Mouse (Mus musculus) heart, postnatal 36 days (tissue): Measurements from ENCODE around the gene Gpr37l1. TPM values are rescaled to one million over a fixed set of nuclear protein-coding genes. Genes with fewer than 3 reads are reported as not detected.
"Not testable (repeated sequence)": the region's sequence is repeated elsewhere in the genome, so short reads cannot be mapped to it uniquely, and the experiment has no call there.

Source experiments
- DNase-seq, 2 experiments: peaks; one replicate each; pipeline ENCODE4 v3.0.0; 2021 to 2022
- intact Hi-C: fragments of 180-260 bp; cut with DNase I; formaldehyde crosslinking; loops from one replicate; pipeline ENCODE4 v1.15.1; 2025
- total RNA-seq, 2 experiments: library from RNA; stranded (reverse); gene quantifications; 2 replicates each; pipeline ENCODE4 v1.2.3; 2021

The Gpr37l1 gene
- total RNA-seq: 1 to 10 TPM in 1 of 2 experiments, under 1 TPM in 1; 0.92 to 1.0 TPM

DNA sequence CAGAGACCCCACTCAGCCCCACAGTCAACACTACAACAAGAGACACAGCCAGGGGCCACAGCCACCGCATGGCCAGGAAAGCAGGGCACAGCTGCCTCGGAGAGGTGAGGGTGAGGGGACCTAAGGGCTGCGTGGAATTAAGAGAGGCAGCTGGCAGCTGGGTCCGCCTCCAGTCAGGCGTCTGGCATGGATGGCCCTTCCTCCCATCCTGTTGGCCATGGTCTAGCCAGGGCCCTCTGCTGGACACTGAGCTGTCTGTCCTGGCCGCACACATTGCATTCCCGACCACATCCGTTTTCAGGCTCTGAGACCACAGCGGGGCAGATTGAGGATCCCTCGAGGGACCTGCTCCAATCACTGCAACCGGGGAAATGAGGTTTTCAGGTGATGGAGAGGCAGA is at the start of gene Gpr37l1:
Gene Gpr37l1, minus strand, starts transcription at position 247 of the 400 bp plus-strand sequence.
- DNase-seq: no peak
- intact Hi-C loops: loop anchor here (10.0 kb wide), 1 partner anchor 527 kb away; no protein-coding TSS in a partner anchor

DNA sequence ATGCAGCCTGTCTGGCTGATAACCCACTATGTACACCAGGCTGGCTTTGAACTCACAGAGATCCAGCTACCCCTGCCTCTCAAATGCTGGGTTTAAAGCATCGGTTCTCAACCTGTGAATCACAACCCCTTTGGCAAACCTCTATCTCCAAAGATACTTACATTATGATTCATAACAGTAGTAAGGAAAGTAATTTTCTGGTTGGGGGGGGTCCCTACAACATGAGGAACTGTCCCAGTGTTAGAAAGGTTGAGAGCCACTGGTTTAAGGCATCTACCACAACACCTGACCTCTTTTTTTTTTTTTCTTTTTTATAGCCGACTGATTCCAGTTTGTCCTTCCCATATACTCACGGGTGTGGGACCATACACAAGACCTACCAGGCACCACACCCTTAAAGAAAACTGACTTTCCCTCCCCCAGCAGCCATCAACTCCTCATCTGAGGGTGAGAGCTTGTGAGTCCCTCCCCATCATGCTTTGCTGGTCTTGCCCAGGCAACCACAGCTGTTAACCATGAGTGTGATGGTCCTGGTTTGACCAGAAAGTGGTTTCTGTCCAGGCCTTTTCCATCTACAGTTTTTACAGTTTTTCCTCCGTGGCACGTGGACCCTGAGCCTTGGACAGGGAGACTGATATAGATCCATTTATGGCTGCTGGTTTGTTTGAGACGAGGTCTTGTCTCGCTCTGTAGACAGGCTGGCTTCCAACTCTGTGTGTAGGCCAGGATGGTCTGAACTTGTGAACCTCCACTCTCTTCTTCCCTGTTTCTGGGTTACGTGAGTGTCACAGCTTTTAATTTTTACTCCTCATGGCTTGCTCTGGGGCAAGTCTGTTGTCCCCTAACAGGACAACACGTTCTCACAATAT is 46.5 kb upstream of the Gpr37l1 start:
- intact Hi-C loops: no loop called here
- no peak for DNase-seq

- DNase-seq: no peak
- intact Hi-C loops: no loop called here
Observed at GRCm38 (mm10) chr1:135210421-135210820, 42.9 kb upstream of the Gpr37l1 start.

GRCm38 (mm10) chr1:135208716-135209115 is 41.2 kb upstream of the Gpr37l1 start:
- no peak for DNase-seq
- intact Hi-C loops: loop anchor here (5.0 kb wide), 1 partner anchor 1786 kb away; the partner anchor contains the start of gene Sox13

DNA sequence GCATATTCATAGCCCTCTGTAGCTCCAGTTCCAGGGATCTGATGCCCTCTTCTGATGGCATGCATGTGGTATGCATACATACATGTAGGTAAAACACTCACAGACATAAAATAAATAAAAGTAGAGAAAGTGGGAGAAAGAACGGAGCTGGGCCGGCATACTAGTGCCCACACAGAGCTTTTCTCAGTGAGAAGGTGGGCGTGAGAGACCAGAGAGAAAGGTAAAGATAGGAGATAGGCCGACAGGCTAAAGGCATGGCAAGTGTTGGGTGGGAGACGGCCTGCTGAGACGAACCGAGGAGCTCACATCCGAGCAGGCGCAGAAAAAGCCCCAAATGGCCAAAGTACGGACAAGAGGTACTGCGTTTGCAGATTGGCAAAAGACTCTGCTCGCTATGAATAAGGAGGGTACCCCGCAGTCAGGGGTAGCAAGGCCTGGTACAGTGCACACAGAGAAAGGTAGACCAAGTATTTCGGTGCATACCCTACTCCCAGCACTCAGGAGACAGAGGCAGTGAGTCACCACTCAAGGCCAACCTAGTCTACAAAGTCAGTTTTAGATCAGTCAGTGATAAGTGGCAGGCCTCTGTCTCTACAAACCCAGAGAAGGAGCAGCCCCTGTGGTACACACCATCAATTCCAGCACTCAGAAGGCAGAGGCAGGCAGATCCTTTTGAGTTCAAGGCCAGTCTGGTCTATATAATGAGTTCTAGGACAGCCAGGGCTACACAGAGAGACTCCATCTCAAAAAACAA is 39.3 kb upstream of the Gpr37l1 start:
- DNase-seq: no peak
- intact Hi-C loops: loop anchor here (5.0 kb wide), 1 partner anchor 1784 kb away; the partner anchor contains the start of gene Sox13

- intact Hi-C loops: loop anchor here (5.0 kb wide), 1 partner anchor 1783 kb away; the partner anchor contains the start of gene Sox13
- DNase-seq: no peak
Observed at GRCm38 (mm10) chr1:135205257-135205656, 37.8 kb upstream of the Gpr37l1 start.

- intact Hi-C loops: loop anchor here (5.0 kb wide), 1 partner anchor 1782 kb away; the partner anchor contains the start of gene Sox13
- DNase-seq: no peak
Observed at GRCm38 (mm10) chr1:135204196-135205126, 37.0 kb upstream of the Gpr37l1 start.

- no peak for DNase-seq
- intact Hi-C loops: no loop called here
Observed at GRCm38 (mm10) chr1:135200400-135200799, 32.9 kb upstream of the Gpr37l1 start.

- no peak for DNase-seq
- intact Hi-C loops: no loop called here
Observed at GRCm38 (mm10) chr1:135199014-135199819, 31.7 kb upstream of the Gpr37l1 start.

DNA sequence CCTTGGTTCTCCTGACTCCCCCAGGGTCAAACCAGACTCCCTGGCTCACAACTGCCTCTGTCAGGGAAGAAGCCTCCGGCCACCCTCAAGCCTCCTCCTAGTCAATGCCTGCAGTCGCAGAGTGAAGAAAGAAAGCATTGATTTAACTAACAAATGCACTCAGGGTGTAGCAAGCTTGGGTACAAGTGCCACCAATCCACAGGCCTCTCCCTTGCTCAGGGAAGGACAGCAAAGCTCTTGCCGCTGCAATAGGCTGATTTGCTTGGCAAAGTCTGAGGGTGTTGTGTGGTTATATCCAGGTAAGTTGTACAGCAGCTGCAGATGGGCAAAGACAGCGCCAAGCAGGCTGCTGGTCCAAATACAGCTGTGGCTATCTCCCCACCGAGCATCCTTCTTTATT is 30.9 kb upstream of the Gpr37l1 start:
- intact Hi-C loops: no loop called here
- no peak for DNase-seq

GRCm38 (mm10) chr1:135195907-135196440 is 28.5 kb upstream of the Gpr37l1 start:
- intact Hi-C loops: no loop called here

DNA sequence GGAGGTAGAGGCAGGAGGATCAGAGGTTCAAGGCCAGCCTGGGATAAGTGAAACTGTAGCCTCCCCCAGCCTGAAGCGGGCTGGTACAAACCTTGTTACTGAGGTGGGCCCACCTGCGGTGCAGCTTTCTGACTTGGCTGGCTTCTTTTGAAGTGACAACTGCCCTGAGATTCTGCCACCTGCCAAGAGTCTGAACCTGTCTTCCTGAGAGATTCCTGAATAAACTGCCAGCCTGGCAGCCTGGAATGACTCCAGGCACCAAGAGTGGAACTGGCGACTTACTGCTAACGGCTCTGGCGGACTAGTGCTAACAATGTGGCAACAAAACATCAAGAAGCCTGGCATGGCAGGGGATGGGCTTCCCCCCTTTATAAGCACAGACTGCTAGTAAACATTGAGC is 26.9 kb upstream of the Gpr37l1 start:
- intact Hi-C loops, DNase-seq: not testable (repeated sequence)

More at GRCm38 (mm10) chr1:135195907-135196440, 28.5 kb upstream of the Gpr37l1 start:
- DNase-seq: peak; percentile 44 to 52

DNA sequence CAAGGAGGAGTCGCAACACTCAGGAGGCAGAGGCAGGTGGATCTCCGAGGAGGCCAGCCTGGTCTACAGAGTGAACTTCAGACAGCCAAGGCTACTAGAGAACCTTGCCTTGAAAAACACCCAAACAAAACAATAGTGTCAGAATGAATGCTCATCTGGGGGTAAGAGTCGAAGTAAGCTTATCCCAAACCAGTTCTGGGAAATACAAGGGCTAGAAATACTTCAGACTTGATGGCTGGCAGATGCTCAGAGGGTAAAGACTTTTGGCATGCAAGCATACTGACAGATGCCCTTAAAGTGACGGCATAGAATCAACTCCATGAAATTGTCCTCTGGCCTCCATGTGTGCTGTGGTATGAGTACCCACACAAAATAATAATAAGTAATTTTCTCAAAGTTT is 21.7 kb upstream of the Gpr37l1 start:
- no peak for DNase-seq

DNA sequence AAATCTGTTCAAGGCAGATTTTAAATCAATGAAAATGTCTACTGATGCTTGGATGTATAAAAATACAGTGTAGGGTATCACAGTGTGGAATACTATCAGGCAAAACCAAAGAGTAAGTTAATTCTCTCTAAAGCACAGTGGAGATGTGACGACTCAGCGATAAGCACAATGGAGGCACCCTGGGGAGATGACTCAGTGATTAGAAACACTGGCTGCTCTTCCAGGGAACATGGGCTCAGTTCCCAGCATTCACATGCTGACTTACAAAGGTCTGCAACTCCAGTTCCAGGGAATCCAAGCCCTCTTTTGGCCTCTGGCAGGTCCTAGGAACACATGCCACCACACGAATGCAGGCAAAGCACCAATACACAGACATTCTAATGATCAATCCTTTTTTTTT is 20.7 kb upstream of the Gpr37l1 start:
- peak; percentile 41 to 51 for DNase-seq
- intact Hi-C loops: no loop called here

More for the DNA sequence above, 21.7 kb upstream of the Gpr37l1 start:
- intact Hi-C loops: no loop called here

DNA sequence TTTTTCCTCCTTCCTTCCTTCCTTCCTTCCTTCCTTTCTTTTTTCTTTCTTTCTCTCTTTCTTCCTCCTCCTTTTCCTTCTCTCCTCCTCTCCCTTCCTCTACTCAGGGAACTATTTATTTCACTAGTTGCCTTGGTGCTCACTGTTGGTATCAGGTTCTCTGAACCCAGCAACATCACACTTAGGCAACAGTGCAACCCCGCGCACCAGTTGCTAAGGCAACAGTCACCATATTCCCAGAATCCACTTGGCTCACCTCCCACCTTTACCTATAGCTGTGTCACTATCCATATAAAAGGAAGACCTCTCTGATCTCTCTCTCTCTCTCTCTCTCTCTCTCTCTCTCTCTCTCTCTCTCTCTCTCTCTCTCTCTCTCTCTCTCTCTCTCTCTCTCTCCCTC is 19.5 kb upstream of the Gpr37l1 start:
- intact Hi-C loops, DNase-seq: not testable (repeated sequence)

DNA sequence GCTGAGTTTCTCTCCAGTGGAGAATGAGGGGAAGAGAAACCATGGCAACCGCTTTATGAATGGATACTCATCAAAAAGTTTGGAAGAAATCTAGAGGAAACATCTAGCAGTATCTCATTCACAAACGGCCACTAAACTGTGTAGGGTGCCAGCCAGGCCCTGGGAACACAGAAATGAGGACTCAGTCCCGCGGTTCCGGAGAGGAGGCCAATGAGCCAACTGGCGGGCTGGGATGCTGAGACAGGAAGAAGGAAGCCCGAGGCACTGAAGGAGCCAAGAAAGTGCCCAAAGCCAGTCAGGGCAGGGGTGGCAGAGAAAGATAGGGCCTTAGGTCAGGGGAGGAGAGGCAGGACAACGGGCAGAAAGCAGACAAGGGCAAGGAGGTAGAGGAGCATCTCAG is 18.9 kb upstream of the Gpr37l1 start:
- intact Hi-C loops: no loop called here
- no peak for DNase-seq

GRCm38 (mm10) chr1:135185936-135186335 is 18.5 kb upstream of the Gpr37l1 start:
- DNase-seq: no peak
- intact Hi-C loops: no loop called here

- intact Hi-C loops: no loop called here
- DNase-seq: no peak
Observed at GRCm38 (mm10) chr1:135183941-135184570, 16.6 kb upstream of the Gpr37l1 start.
